Mouse (Mus musculus) adrenal gland, adult 8-10 months (tissue): ENCODE measurements around the gene Dnajb6. TPM values are rescaled to one million over a fixed set of nuclear protein-coding genes. Genes with fewer than 3 reads are reported as not detected.
"Not testable (repeated sequence)": the region's sequence is repeated elsewhere in the genome, so short reads cannot be mapped to it uniquely, and the experiment has no call there.

Experiments
- DNase-seq: peaks from one replicate; pipeline ENCODE4 v3.0.0; 2022
- total RNA-seq, 4 experiments: library from RNA; stranded (reverse); gene quantifications; 2 replicates each; pipeline ENCODE4 v1.2.4; 2022

Gene Dnajb6
- 100 to 1,000 TPM; 116 to 159 (median 134) TPM for total RNA-seq

GRCm38 (mm10) chr5:29735557-29736061, at the start of gene Dnajb6, which contains the start of gene Gm5129:
Gene Dnajb6 (plus strand): TSS chr5:29735688.
Gene Gm5129 (minus strand): TSS chr5:29735936.
- DNase-seq = peak; percentile 95

GRCm38 (mm10) chr5:29687671-29688070, 47.8 kb upstream of the Dnajb6 start:
- peak; percentile 11 for DNase-seq

- no peak for DNase-seq
Measured at GRCm38 (mm10) chr5:29688352-29688751, 47.1 kb upstream of the Dnajb6 start.

- no peak for DNase-seq
Measured at GRCm38 (mm10) chr5:29698493-29698892, 37.0 kb upstream of the Dnajb6 start.

- DNase-seq = no peak
Measured at GRCm38 (mm10) chr5:29699520-29700202, 35.8 kb upstream of the Dnajb6 start.

- no peak for DNase-seq
Measured at GRCm38 (mm10) chr5:29707241-29707640, 28.2 kb upstream of the Dnajb6 start.

- no peak for DNase-seq
Measured at GRCm38 (mm10) chr5:29708258-29708657, 27.2 kb upstream of the Dnajb6 start.

GRCm38 (mm10) chr5:29711631-29712030, 23.9 kb upstream of the Dnajb6 start:
- DNase-seq = no peak

GRCm38 (mm10) chr5:29712906-29713305, 22.6 kb upstream of the Dnajb6 start:
- DNase-seq = no peak

GRCm38 (mm10) chr5:29721159-29721558, 14.3 kb upstream of the Dnajb6 start:
- DNase-seq = no peak

- no peak for DNase-seq
Measured at GRCm38 (mm10) chr5:29725369-29725768, 10.1 kb upstream of the Dnajb6 start.

- not testable (repeated sequence) for DNase-seq
Measured at GRCm38 (mm10) chr5:29726070-29726469, 9.4 kb upstream of the Dnajb6 start.

- no peak for DNase-seq
Measured at GRCm38 (mm10) chr5:29734831-29735510, 517 bp upstream of the Dnajb6 start.

- peak; percentile 66 for DNase-seq
Measured at GRCm38 (mm10) chr5:29736073-29736900, 799 bp downstream of the Dnajb6 start.

- DNase-seq = no peak
Measured at GRCm38 (mm10) chr5:29736942-29737341, 1.5 kb downstream of the Dnajb6 start.

GRCm38 (mm10) chr5:29737471-29737870, 2.0 kb downstream of the Dnajb6 start:
- DNase-seq = no peak

- DNase-seq = no peak
Measured at GRCm38 (mm10) chr5:29738076-29738475, 2.6 kb downstream of the Dnajb6 start.

- DNase-seq = no peak
Measured at GRCm38 (mm10) chr5:29740651-29741050, 5.2 kb downstream of the Dnajb6 start.

GRCm38 (mm10) chr5:29741093-29741492, 5.6 kb downstream of the Dnajb6 start:
- no peak for DNase-seq

GRCm38 (mm10) chr5:29747661-29748060, 12.2 kb downstream of the Dnajb6 start:
- no peak for DNase-seq

GRCm38 (mm10) chr5:29751306-29751705, 15.8 kb downstream of the Dnajb6 start:
- no peak for DNase-seq

GRCm38 (mm10) chr5:29752894-29753293, 17.4 kb downstream of the Dnajb6 start:
- DNase-seq = no peak

GRCm38 (mm10) chr5:29759318-29759717, 23.8 kb downstream of the Dnajb6 start:
- DNase-seq = no peak
